Mouse (Mus musculus): ENCODE results near the gene Pglyrp3. TPM values are rescaled to one million over a fixed set of nuclear protein-coding genes. Genes with fewer than 3 reads are reported as not detected.

The Pglyrp3 gene
- polyA plus RNA-seq, 1 experiment from 2014 or later = not detected

Small RNAs within 50 kb of the gene (microRNA-seq; reads per million reads assigned to microRNA genes)
- not detected for gene Gm23697
- not detected for gene Gm25145

Other genes with a start within 250 kb of the Pglyrp3 start
- 0.13 and 0.29 TPM in 2 replicates for gene Lor, start 68.6 kb downstream of the Pglyrp3 start, polyA plus RNA-seq (2015; fragmentation: Nextera tagmentation; extraction: Ambion mirVana)
- 0.12 TPM in 1 of 2 replicates, not detected in the other for gene Prr9, start 109.4 kb downstream of the Pglyrp3 start, polyA plus RNA-seq (2015; fragmentation: Nextera tagmentation; extraction: Ambion mirVana)
- gene Lelp1, start 128.2 kb downstream of the Pglyrp3 start, polyA plus RNA-seq (2015; fragmentation: Nextera tagmentation; extraction: Ambion mirVana) = not detected in 2 replicates
- 0.22 and 0.62 TPM in 2 replicates for gene Sprr2a1, start 201.2 kb downstream of the Pglyrp3 start, polyA plus RNA-seq (2015; fragmentation: Nextera tagmentation; extraction: Ambion mirVana)
- 26.9 and 58.8 TPM in 2 replicates for gene Sprr2a2, start 201.3 kb downstream of the Pglyrp3 start, polyA plus RNA-seq (2015; fragmentation: Nextera tagmentation; extraction: Ambion mirVana)

Data from heart, embryonic 16.5 days (tissue).